Mouse (Mus musculus) forebrain, embryonic 14.5 days (tissue): ENCODE results near the gene Ubl4a. TPM values are rescaled to one million over a fixed set of nuclear protein-coding genes. Genes with fewer than 3 reads are reported as not detected.
"Not testable (repeated sequence)": the region's sequence is repeated elsewhere in the genome, so short reads cannot be mapped to it uniquely, and the experiment has no call there.

Source experiments
- ATAC-seq: fragments of 200-750 bp; cut with Nextera tagmentation; 2 replicates; pipeline ENCODE4 v1.8.0; 2017; ENCODE audit warnings: mild to moderate bottlenecking, moderate library complexity
- DNase-seq: peaks from one replicate; pipeline ENCODE4 v3.0.0-alpha.2; 2015; ENCODE audit warnings: low spot score
- H3K27ac ChIP-seq: fragments of 300-500 bp; sonication (generic); 2 replicates; pipeline ENCODE4 v1.5.1; 2014; ENCODE audit warnings: low read depth, mild to moderate bottlenecking, control low read depth, low read length, moderate library complexity
- H3K27me3 ChIP-seq: fragments of 300-500 bp; sonication (generic); replicated peaks from 2 replicates; pipeline ENCODE4 v1.6.1; 2014; ENCODE audit warnings: low read length, control low read depth, mixed read lengths; ENCODE audit not compliant: control insufficient read depth, insufficient read depth
- H3K36me3 ChIP-seq: fragments of 300-500 bp; sonication (generic); 2 replicates; pipeline ENCODE4 v1.6.1; 2014; ENCODE audit warnings: low read length, control low read depth; ENCODE audit not compliant: control insufficient read depth, insufficient read depth
- H3K4me1 ChIP-seq: fragments of 300-500 bp; sonication (generic); 2 replicates; pipeline ENCODE4 v1.6.1; 2014; ENCODE audit warnings: antibody characterized with exemption, low read length, control low read depth; ENCODE audit not compliant: control insufficient read depth, insufficient read depth
- H3K4me2 ChIP-seq: fragments of 300-500 bp; sonication (generic); 2 replicates; pipeline ENCODE4 v1.6.1; 2014; ENCODE audit warnings: mild to moderate bottlenecking, control low read depth, low read length
- H3K4me3 ChIP-seq: fragments of 300-500 bp; sonication (generic); 2 replicates; pipeline ENCODE4 v1.5.1; 2014; ENCODE audit warnings: low read depth, low read length, control low read depth
- H3K9ac ChIP-seq: fragments of 300-500 bp; sonication (generic); 2 replicates; pipeline ENCODE4 v1.6.1; 2014; ENCODE audit warnings: mild to moderate bottlenecking, low read length, control low read depth, moderate library complexity
- H3K9me3 ChIP-seq: fragments of 300-500 bp; sonication (generic); replicated peaks from 2 replicates; pipeline ENCODE4 v1.6.1; 2016; ENCODE audit warnings: low read length, control low read depth, mixed read lengths; ENCODE audit not compliant: control insufficient read depth
- WGBS: fragments of 180-500 bp; shearing (Covaris S2); extraction: QIAGEN DNeasy Blood & Tissue Kit; methylation state at CpG from one replicate; pipeline ENCODE4 v1.1.7; 2014; 5-methylcytosine and 5-hydroxymethylcytosine counted together
- polyA plus RNA-seq: library from polyadenylated mRNA; unstranded; fragments of >200 nt; fragmentation: Nextera tagmentation; extraction: Ambion mirVana; gene quantifications from 2 replicates; pipeline ENCODE4 v1.2.1, GENCODE M21; 2014

The Ubl4a gene
- polyA plus RNA-seq, 1 experiment from 2014 or later, result 81.5 TPM

DNA sequence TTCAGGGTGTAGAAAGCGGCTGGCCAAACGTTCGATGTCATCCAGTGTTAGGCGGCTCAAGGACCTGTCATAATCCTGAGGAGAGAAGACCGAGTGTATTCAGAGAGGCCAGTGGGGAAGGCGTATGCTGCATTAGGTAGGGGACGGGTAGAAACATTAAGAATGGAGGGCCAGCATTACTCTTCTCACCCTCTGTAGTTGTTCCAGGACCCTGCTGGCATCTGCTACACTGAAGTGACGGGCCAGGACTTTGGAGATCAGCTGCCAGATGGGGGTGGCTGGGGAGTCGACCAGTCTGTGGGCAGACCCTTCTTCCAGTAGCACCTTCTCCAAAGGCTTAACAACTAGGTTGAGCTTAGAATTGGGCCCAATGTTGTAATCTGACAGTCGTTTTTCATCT is 5.5 kb downstream of the Ubl4a start:
- no peak overlapping the region for H3K27ac ChIP-seq
- H3K4me2 ChIP-seq, result peak overlapping the region; percentile 61
- no peaks in the 10 kb centered on the region for H3K36me3 ChIP-seq
- WGBS, result 78% methylated on average over 10 of the region's 10 CpGs
- H3K9ac ChIP-seq, result peak overlapping the region; percentile 77
- ATAC-seq (no peak), DNase-seq (no peak)
- no peaks in the 10 kb centered on the region for H3K9me3 ChIP-seq
- no peaks in the 10 kb centered on the region for H3K27me3 ChIP-seq
- H3K4me3 ChIP-seq, result peak overlapping the region; percentile 49
- peaks cover 6% of the 10 kb centered on the region; the same call in 1 of the 2 replicates for H3K4me1 ChIP-seq

DNA sequence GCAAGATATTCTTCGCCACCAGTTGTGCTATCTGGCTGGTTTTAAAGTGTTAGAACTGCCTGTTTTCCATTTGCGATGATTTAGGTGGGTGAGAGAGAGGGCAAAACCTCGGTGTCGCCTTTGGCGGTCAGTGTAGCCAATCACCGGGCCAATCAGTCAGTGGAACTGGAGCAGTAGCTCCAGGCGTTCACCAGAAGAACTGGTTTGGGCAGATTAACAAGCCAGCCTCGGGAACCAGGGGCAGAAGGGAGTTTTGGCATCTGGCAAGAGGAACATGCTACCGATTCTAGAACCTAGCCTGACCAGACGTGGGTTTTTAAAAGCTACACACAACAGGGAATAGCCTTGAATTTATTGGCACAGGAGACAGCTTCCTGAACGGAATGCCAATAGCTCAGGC is 13.8 kb downstream of the Ubl4a start:
- WGBS, result 56% methylated on average over 11 of the region's 11 CpGs
- H3K4me1 ChIP-seq, result no peaks in the 10 kb centered on the region
- H3K4me2 ChIP-seq, result no peak overlapping the region
- no peaks in the 10 kb centered on the region for H3K27me3 ChIP-seq
- H3K9me3 ChIP-seq, result no peaks in the 10 kb centered on the region
- H3K9ac ChIP-seq, result no peak overlapping the region
- ATAC-seq (no peak), DNase-seq (no peak)
- no peak overlapping the region for H3K27ac ChIP-seq
- no peaks in the 10 kb centered on the region for H3K36me3 ChIP-seq
- no peak overlapping the region for H3K4me3 ChIP-seq

DNA sequence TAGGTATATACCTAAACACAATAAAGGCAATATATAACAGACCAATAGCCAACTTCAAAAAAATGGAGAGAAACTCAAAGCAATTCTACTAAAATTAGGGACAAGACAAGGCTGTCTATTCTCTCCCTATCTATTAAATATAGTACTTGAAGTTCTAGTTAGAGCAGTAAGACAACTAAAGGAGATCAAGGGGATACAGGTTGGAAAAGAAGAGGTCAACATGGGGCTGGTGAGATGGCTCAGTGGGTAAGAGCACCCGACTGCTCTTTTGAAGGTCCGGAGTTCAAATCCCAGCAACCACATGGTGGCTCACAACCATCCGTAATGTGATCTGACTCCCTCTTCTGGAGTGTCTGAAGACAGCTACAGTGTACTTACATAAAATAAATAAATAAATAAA is 15.9 kb downstream of the Ubl4a start:
- not testable (repeated sequence) for DNase-seq, H3K36me3 ChIP-seq, H3K4me2 ChIP-seq, H3K4me3 ChIP-seq, H3K27me3 ChIP-seq, ATAC-seq, H3K9me3 ChIP-seq, H3K9ac ChIP-seq, H3K4me1 ChIP-seq, H3K27ac ChIP-seq
- 86% methylated on average over 3 of the region's 3 CpGs for WGBS

DNA sequence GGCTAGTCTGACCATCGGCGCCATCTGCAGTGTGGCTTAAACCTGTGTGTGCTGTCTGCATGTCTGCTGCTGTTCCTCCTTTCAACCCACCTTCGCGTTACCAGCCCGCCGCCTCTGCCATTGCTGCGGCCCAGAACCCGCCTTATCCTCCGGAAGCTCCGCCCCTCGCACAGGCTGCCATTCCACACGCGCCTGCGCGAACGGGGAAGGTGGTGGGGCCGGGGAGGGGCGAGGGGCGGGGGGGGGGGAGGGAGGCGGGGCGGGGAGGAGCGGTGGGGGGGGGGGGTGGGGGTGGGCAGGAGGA is 19.6 kb downstream of the Ubl4a start, which contains the start of gene Lage3:
Lage3 (minus strand) TSS at position 152 of the 304 bp plus-strand sequence.
- Histone ChIP-seq H3K27me3 (no peaks in the 10 kb centered on the region), H3K4me1 (no peaks in the 10 kb centered on the region), H3K9me3 (no peaks in the 10 kb centered on the region), H3K36me3 (no peaks in the 10 kb centered on the region), H3K4me3 (peak within 1 kb of the TSS; percentile 37), H3K27ac (no peak within 1 kb of the TSS), H3K9ac (peak within 1 kb of the TSS; percentile 67), H3K4me2 (peak within 1 kb of the TSS; percentile 59)
- WGBS, result 40% methylated on average over 13 of the region's 22 CpGs
- ATAC-seq (peak; percentile 94), DNase-seq (peak; percentile 88)

DNA sequence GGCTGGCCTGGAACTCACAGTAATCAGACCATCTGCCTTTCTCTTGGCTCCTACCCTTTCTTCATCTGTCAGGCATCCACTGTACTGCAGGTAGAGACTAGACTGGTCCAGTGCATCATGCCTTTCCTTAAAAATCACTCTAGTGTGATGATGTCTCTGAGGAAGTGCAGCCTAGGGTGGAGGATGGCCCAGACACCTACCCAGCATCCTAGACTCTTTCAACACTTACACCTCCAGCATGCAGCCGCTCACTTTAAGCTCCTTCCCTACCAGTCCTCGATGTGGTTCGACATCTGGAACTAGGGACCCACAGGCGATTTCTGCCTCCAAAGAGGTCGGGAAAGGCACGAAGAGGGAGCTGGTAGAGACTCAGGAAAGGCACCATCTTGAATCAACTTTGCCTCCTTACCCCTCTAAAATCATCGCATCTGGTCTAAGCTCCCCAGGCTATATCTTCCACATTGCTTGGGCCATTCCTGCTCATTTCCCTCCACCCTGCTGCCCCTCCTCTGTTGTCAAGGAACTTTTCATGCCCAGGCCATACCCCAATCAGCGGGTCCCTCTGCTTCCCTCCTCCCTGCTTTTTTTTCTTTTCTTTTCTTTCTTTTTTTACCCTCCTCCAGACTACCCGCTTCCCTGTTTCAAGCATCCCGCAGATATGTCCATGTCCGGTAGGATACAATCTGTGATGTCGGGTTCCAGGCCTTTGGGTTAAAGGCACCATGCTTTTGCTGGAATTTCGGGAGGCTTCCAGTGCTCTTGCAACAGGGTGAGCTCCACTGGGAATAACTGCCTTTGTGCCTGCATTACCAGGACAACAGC is 20.2 kb downstream of the Ubl4a start:
- ATAC-seq (peak; percentile 66), DNase-seq (peak; percentile 4)
- 39% methylated on average over 13 of the region's 13 CpGs for WGBS

DNA sequence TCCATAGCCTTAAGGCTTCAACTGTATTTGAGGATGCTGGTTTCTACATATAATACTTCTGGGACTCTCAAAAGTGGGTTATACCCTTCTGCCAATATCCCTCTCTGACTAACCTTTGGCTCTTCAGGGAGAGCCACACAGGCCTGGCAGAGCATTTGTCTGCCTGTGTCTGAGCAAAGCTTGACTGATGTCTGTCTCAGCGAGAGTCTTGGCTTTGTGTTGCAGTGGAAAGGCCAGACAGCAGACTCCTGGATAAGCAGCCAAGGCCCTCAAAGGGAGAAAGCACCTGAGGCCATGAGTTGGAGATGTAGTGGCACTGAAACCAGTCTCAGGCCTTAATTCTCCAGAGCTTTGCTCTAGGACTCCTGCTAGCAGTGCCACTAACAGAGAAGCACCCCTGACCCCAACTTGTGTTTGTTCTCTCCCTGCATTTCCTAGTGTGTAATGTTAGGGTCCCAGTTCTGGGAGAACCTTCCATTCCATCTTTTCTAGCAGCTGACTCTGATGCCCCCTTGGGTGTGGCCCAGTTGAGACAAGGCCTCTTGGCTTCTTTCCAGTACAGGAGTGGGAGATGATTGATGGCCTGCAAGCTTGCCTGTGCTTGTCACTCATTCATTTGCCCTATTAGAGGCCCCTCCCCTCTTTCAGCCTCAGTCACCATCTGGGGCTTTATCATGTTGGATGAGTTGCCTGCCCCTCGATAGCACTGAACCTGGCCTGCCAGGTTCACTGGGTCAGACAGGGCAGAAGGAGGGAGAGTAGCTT is 42.7 kb downstream of the Ubl4a start:
- Histone ChIP-seq H3K4me1 (no peaks in the 10 kb centered on the region), H3K27me3 (no peaks in the 10 kb centered on the region), H3K9me3 (no peaks in the 10 kb centered on the region), H3K36me3 (peaks cover 29% of the 10 kb centered on the region), H3K9ac (peak overlapping the region; percentile 70), H3K27ac (no peak overlapping the region; the same call in 1 of the 2 replicates), H3K4me2 (peak overlapping the region; percentile 63), H3K4me3 (peak overlapping the region; percentile 51)
- ATAC-seq, result no peak
- 39% methylated on average over 2 of the region's 2 CpGs for WGBS
- peak; percentile 25 for DNase-seq

More for the DNA sequence above, 20.2 kb downstream of the Ubl4a start:
- H3K27ac ChIP-seq, result no peak overlapping the region
- H3K4me2 ChIP-seq, result peak overlapping the region; percentile 59
- H3K36me3 ChIP-seq, result no peaks in the 10 kb centered on the region
- no peaks in the 10 kb centered on the region for H3K27me3 ChIP-seq
- H3K4me3 ChIP-seq, result peak overlapping the region; percentile 37
- no peaks in the 10 kb centered on the region for H3K4me1 ChIP-seq
- no peaks in the 10 kb centered on the region for H3K9me3 ChIP-seq
- H3K9ac ChIP-seq, result peak overlapping the region; percentile 67

DNA sequence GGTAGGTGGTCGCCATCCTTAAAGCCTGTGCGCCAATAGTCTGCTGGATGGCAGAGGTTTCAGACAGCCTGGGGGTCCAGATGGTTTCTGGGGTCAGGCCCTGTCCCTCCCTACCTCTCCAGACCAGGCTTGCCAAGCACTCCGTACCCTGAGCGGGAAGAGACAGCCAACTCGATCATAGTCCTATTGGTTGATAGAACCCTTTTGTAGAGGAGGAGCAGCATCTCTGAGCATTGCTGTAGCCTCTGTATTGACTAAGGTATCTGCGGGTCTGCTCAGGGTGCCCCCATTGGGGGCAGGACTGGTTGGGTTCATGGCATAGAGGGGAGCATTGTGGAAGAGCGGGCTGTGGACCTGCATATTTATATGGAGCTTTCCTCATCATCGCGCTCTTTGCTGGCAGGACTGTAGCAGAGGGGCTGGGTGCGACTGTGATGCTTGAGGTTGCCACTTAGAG is 43.8 kb downstream of the Ubl4a start:
- H3K4me2 ChIP-seq, result peak overlapping the region; percentile 63
- ATAC-seq (peak; percentile 54), DNase-seq (peak; percentile 15)
- no peaks in the 10 kb centered on the region for H3K9me3 ChIP-seq
- H3K27me3 ChIP-seq, result no peaks in the 10 kb centered on the region
- peak overlapping the region; percentile 86 for H3K27ac ChIP-seq
- no peaks in the 10 kb centered on the region for H3K4me1 ChIP-seq
- H3K4me3 ChIP-seq, result peak overlapping the region; percentile 51
- H3K36me3 ChIP-seq, result peaks cover 18% of the 10 kb centered on the region
- 33% methylated on average over 10 of the region's 10 CpGs for WGBS
- H3K9ac ChIP-seq, result peak overlapping the region; percentile 70

DNA sequence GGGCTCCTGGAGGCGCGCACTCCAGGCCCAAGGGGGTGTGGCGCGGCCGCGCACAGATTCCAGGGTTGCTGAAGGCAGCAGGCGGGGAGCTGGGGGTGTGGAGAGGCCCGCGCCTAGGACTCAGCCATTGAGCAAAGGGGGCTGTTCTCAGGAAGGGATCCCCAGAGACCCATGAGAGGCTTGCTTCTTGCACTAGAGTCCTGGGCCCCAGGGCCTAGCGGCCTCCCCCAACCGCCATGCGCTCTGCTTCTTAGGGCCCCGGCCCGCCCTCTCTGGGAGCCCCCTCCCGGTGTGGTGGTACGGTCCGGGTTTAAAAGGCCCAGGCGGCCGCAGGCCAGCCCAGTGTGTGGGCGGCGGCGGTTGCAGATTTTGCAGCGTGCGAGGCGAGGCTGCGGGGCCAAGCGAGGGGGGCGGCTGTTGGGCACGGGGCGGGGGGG is 44.3 kb downstream of the Ubl4a start, which contains the start of gene Plxna3:
Plxna3 (plus strand) TSS at position 342 of the 437 bp plus-strand sequence.
- Histone ChIP-seq H3K27me3 (no peaks in the 10 kb centered on the region), H3K36me3 (peaks cover 13% of the 10 kb centered on the region), H3K4me3 (peak within 1 kb of the TSS; percentile 51), H3K4me2 (peak within 1 kb of the TSS; percentile 63), H3K9ac (peak within 1 kb of the TSS; percentile 70), H3K9me3 (no peaks in the 10 kb centered on the region), H3K4me1 (no peaks in the 10 kb centered on the region), H3K27ac (peak within 1 kb of the TSS; percentile 86)
- ATAC-seq (peak; percentile 96), DNase-seq (peak; percentile 78)
- 35% methylated on average over 30 of the region's 30 CpGs for WGBS
